In the genomic region with DNA sequence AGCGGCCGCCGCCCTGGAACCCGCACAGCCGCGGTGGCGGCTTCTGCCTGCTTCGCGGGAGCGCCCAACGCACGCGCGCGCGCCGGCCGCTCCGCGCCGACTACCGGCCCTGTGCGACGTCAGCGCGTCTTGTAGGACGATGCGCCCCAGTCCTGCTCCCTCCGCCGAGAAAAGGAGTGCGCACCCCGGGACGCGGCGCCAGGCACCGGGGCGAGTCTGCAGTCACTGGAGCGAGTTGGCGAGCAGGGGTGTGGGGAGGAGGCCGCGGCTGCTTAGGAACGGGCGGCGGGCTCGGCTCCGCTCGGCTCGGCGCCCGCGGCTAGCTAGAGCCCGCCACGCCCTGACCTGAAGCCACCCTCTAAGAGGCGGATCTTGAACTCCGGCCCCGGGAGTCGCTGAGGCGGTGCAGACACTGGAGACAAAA, we compare ENCODE assay signal across 8 mouse cellular contexts. TPM values are rescaled to one million over a fixed set of nuclear protein-coding genes. Genes with fewer than 3 reads are reported as not detected.
DNase-seq lines count a peak whose midpoint lies in the region; ATAC-seq and TF ChIP-seq lines count a peak whose summit lies in the region.

A gene (minus strand): TSS at position 86 of the 424 bp plus-strand sequence.

- peak within 1 kb of the TSS; percentile 81 for H3K4me2 ChIP-seq in embryonic facial prominence, embryonic 15.5 days (replicated peaks)
- H3K4me2 ChIP-seq in kidney, embryonic 14.5 days (replicated peaks; ENCODE audit: low read depth, low read length) = peak within 1 kb of the TSS; percentile 82
- peak within 1 kb of the TSS; percentile 73 for H3K4me2 ChIP-seq in limb, embryonic 15.5 days

- H3K4me3 ChIP-seq in bone marrow, adult 2 months (replicated peaks; ENCODE audit: control insufficient read depth, low read depth, low read length) = peak within 1 kb of the TSS; percentile 72
- peak within 1 kb of the TSS; percentile 94 for H3K4me3 ChIP-seq in embryonic facial prominence, embryonic 15.5 days (replicated peaks)
- peak within 1 kb of the TSS; percentile 93 for H3K4me3 ChIP-seq in kidney, embryonic 14.5 days (ENCODE audit: low read length)
- peak within 1 kb of the TSS; percentile 98 for H3K4me3 ChIP-seq in limb, embryonic 15.5 days

- no peaks in the 10 kb centered on the region for H3K36me3 ChIP-seq in embryonic facial prominence, embryonic 15.5 days
- H3K36me3 ChIP-seq in kidney, embryonic 14.5 days (ENCODE audit: control insufficient read depth, insufficient read depth, low read length) = no peaks in the 10 kb centered on the region; the same call in 1 of the 2 replicates
- no peaks in the 10 kb centered on the region for H3K36me3 ChIP-seq in limb, embryonic 15.5 days
- H3K36me3 ChIP-seq in splenic B cell, adult 2 months (ENCODE audit: control insufficient read depth, insufficient read depth, low read length, poor library complexity, severe bottlenecking) = no peaks in the 10 kb centered on the region

- no peaks in the 10 kb centered on the region for H3K9me3 ChIP-seq in embryonic facial prominence, embryonic 15.5 days (replicated peaks)
- H3K9me3 ChIP-seq in kidney, embryonic 14.5 days (ENCODE audit: control insufficient read depth, low read length) = no peaks in the 10 kb centered on the region
- no peaks in the 10 kb centered on the region for H3K9me3 ChIP-seq in limb, embryonic 15.5 days

- TF ChIP-seq CTCF in bone marrow, adult 2 months (IDR thresholded peaks at IDR 0.05; ENCODE audit: control insufficient read depth, insufficient read depth, low read length) = peak; percentile 26; the same call in 1 of the 2 replicates

- H3K27ac ChIP-seq in bone marrow, adult 2 months (ENCODE audit: control insufficient read depth, insufficient read depth, low read depth, low read length, poor library complexity) = peak within 1 kb of the TSS; percentile 99
- peak within 1 kb of the TSS; percentile 88 for H3K27ac ChIP-seq in embryonic facial prominence, embryonic 15.5 days (replicated peaks)
- peak within 1 kb of the TSS; percentile 85 for H3K27ac ChIP-seq in kidney, embryonic 14.5 days (ENCODE audit: low read depth, low read length)
- H3K27ac ChIP-seq in limb, embryonic 15.5 days = peak within 1 kb of the TSS; percentile 93

- peak within 1 kb of the TSS; percentile 97 for H3K9ac ChIP-seq in embryonic facial prominence, embryonic 15.5 days
- peak within 1 kb of the TSS; percentile 94 for H3K9ac ChIP-seq in kidney, embryonic 14.5 days (ENCODE audit: low read depth, low read length)
- H3K9ac ChIP-seq in limb, embryonic 15.5 days = peak within 1 kb of the TSS; percentile 97

- peak; percentile 91 for ATAC-seq in embryonic facial prominence, embryonic 15.5 days (ENCODE audit: insufficient number of reproducible peaks, low FRiP score, low TSS enrichment, low read depth)
- ATAC-seq in kidney, embryonic 14.5 days (ENCODE audit: low FRiP score, low TSS enrichment) = peak; percentile 92
- ATAC-seq in limb, embryonic 15.5 days (ENCODE audit: insufficient number of reproducible peaks, low FRiP score, low TSS enrichment, low read depth) = peak; percentile 87

- TF ChIP-seq POLR2A in bone marrow, adult 2 months (IDR thresholded peaks at IDR 0.05; ENCODE audit: borderline replicate concordance, control insufficient read depth, low read depth, low read length) = peak; percentile 99

- DNase-seq in A20 (ENCODE audit: low read depth, low spot score) = peak; percentile 96
- peak; percentile 91 to 92 for DNase-seq in heart, adult 9 months (ENCODE audit: low spot score in 2 of 2)
- peak; percentile 53 to 76 for DNase-seq in monocyte, adult 2 months (ENCODE audit: low read depth in 1 of 2, low spot score in 2 of 2)
- peak; percentile 89 for DNase-seq in splenic B cell, adult 2 months (ENCODE audit: low read depth, low spot score)

- no peaks in the 10 kb centered on the region for H3K27me3 ChIP-seq in embryonic facial prominence, embryonic 15.5 days
- no peaks in the 10 kb centered on the region for H3K27me3 ChIP-seq in kidney, embryonic 14.5 days (ENCODE audit: control insufficient read depth, insufficient read depth, low read length)
- H3K27me3 ChIP-seq in limb, embryonic 15.5 days = no peaks in the 10 kb centered on the region
- no peaks in the 10 kb centered on the region for H3K27me3 ChIP-seq in splenic B cell, adult 2 months (ENCODE audit: control insufficient read depth, insufficient read depth, low read length, poor library complexity, severe bottlenecking)

- WGBS in bone marrow, adult 2 months = under 1% methylated on average over 58 of the region's 58 CpGs
- under 1% methylated on average over 58 of the region's 58 CpGs for WGBS in embryonic facial prominence, embryonic 15.5 days
- under 1% methylated on average over 56 of the region's 58 CpGs for WGBS in kidney, embryonic 14.5 days
- WGBS in limb, embryonic 15.5 days = under 1% methylated on average over 50 of the region's 58 CpGs

- H3K4me1 ChIP-seq in bone marrow, adult 2 months (ENCODE audit: control insufficient read depth, insufficient read depth, low read length) = peaks cover 2% of the 10 kb centered on the region; the same call in 1 of the 2 replicates
- no peaks in the 10 kb centered on the region for H3K4me1 ChIP-seq in embryonic facial prominence, embryonic 15.5 days
- no peaks in the 10 kb centered on the region for H3K4me1 ChIP-seq in kidney, embryonic 14.5 days (ENCODE audit: control insufficient read depth, insufficient read depth, low read length)
- 0 out of 2 replicates have a peak, but pooled peaks cover 6% of the 10 kb centered on the region for H3K4me1 ChIP-seq in limb, embryonic 15.5 days

RNA-seq across cellular contexts. Expression of the gene that starts here (rescaled TPM):
- polyA plus RNA-seq in bone marrow, adult 2 months (2011; ENCODE audit: insufficient read depth, insufficient read length, low replicate concordance, missing spikeins) = 4.6 and 7.2 TPM in 2 replicates
- polyA plus RNA-seq in embryonic facial prominence, embryonic 15.5 days (2015; fragmentation: Nextera tagmentation; extraction: Ambion mirVana) = 15.5 and 16.5 TPM in 2 replicates
- polyA plus RNA-seq in kidney, embryonic 14.5 days (2014; fragmentation: Nextera tagmentation; extraction: Ambion mirVana) = 11.9 and 16.3 TPM in 2 replicates
- 12.0 and 15.8 TPM in 2 replicates for polyA plus RNA-seq in limb, embryonic 15.5 days (2015; fragmentation: Nextera tagmentation; extraction: Ambion mirVana)

Comparison
In these comparisons a context has a peak if more than half of its experiments do, and no peak if none do; other contexts are left out.
1. Peak in every context shown above with its lines: DNase-seq, ATAC-seq, H3K4me3 ChIP-seq and H3K27ac ChIP-seq.